Mouse (Mus musculus) frontal cortex, postnatal 10 days (tissue): Measurements from ENCODE around the gene Eif2b2.

Experiments
- DNase-seq, 2 experiments: peaks; one replicate each; pipeline ENCODE4 v3.0.0; 2022; ENCODE audit warnings: low spot score in 2 of 2, mixed read lengths in 1 of 2

Gene Eif2b2

GRCm38 (mm10) chr12:85252083-85252482 lies 32.8 kb downstream of the Eif2b2 start:
- no peak for DNase-seq

GRCm38 (mm10) chr12:85256074-85256751 lies 36.9 kb downstream of the Eif2b2 start:
- DNase-seq, result no peak

- no peak for DNase-seq
Observed at GRCm38 (mm10) chr12:85257008-85257639, 37.8 kb downstream of the Eif2b2 start.

- no peak for DNase-seq
Observed at GRCm38 (mm10) chr12:85262489-85262888, 43.2 kb downstream of the Eif2b2 start.

DNA sequence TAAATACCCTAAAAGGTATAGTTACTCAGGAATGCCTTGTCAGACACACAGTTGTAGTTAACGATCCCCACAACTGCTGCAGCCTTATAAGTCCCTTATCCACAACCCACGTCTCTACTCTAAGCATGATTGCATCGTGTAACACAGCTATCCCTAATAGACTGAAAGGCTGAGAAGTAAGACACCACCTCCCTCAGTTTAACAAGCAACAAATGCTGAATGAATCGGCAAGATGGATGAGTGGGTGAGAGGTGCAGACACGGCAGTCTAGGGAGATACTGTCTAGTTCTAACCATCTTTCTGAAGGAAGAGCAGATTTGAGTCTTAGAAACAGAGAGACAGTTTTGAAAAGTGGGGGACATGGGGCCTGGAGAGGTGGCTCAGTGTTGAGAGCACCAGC lies 43.9 kb downstream of the Eif2b2 start:
- no peak for DNase-seq

- DNase-seq, result no peak
Observed at GRCm38 (mm10) chr12:85264531-85264930, 45.2 kb downstream of the Eif2b2 start.

DNA sequence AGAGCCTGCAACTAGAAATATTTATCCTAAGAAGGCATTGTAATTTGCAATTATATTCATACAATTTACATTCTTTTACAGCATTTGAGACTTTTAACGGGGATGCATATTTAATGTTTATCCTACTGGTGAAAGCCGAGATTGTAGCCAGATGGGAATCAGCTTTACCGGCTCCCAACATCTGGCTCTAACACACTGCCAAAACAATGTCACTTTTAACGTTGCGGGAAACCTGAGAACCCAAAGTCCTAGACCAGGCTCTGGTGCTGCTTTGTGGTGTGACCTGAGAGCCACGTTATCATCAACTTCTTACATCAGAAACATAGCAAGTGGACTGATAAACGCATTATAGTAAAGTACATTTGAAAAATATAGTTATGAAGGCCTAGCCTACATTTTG lies 45.7 kb downstream of the Eif2b2 start:
- DNase-seq, result no peak

GRCm38 (mm10) chr12:85266248-85266647 lies 47.0 kb downstream of the Eif2b2 start:
- no peak for DNase-seq

- DNase-seq, result no peak
Observed at GRCm38 (mm10) chr12:85269821-85270220, 50.5 kb downstream of the Eif2b2 start.

- peak; percentile 73 to 82 for DNase-seq
Observed at GRCm38 (mm10) chr12:85270319-85270718, 51.0 kb downstream of the Eif2b2 start, which contains the start of gene Mlh3. Gene Mlh3 (minus strand): TSS chr12:85270599.

DNA sequence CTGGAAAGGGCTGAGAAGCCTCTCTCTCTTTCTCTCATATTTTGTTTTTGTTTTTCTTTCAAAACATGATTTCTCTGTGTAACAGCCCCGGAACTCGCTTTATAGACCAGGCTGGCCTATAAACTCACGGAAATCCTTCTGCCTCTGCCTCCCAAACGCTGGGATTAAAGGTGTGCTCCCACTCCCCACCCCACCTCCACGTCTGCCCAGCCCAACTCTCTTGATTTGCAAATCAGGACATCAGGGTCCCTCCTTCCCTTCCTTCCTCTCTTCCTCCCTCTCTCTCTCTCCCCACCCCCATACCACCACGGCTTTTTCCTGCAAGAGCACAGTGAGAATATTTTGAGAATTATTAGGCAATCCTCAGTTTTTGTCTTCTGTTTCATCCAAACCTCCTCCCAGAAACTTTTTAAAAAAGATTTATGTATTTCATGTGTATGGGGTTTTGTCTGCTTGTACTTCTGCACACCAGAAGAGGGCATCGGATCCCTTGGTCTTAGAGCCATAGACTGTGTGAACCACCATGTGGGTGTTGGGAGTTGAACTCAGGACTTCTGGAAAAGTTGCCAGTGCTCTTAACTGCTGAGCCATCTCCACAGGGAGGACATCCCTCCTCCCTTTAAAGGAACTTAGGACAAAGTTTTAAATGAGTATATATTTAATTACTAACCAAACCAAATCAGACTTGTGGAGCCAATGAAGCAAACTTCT lies 52.0 kb downstream of the Eif2b2 start:
- DNase-seq, result no peak

- DNase-seq, result no peak
Observed at GRCm38 (mm10) chr12:85271843-85272206, 52.5 kb downstream of the Eif2b2 start.

DNA sequence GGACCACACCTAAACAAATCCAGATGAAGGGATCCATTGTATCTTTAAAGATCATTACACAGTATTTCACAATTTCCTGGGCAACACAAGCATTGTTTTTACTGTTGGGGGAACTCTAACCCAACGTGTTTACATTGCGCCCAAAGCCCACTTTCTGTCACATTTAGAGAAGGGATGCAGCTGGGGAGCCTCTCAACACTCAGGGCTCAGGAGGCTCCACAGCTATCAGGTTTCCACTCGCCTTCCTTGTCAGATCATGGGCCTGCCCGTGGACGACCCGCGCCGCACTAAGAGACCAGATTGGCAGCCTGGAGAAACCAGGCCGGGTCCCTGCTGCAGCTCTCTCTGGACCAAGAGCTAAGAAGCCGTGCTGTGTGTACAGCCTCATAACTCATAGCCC lies 54.2 kb downstream of the Eif2b2 start:
- no peak for DNase-seq
